Mouse (Mus musculus): Measurements from ENCODE around the gene Galntl5.
A peak's percentile ranks its signal among the peaks of the same experiment; 100 is the strongest.
"Not testable (repeated sequence)": the region's sequence is repeated elsewhere in the genome, so short reads cannot be mapped to it uniquely, and the experiment has no call there.

Gene Galntl5

GRCm38 (mm10) chr5:25181004-25181531 is at the start of gene Galntl5:
TSS of gene Galntl5 (plus strand) at chr5:25181460.
- no peak for DNase-seq

GRCm38 (mm10) chr5:25146705-25147104 is 34.6 kb upstream of the Galntl5 start:
- no peak for DNase-seq

GRCm38 (mm10) chr5:25149331-25149965 is 31.8 kb upstream of the Galntl5 start:
- DNase-seq = no peak

- DNase-seq = no peak
Observed at GRCm38 (mm10) chr5:25153491-25153890, 27.8 kb upstream of the Galntl5 start.

- DNase-seq = no peak
Observed at GRCm38 (mm10) chr5:25153996-25154395, 27.3 kb upstream of the Galntl5 start.

GRCm38 (mm10) chr5:25154823-25155222 is 26.4 kb upstream of the Galntl5 start:
- no peak for DNase-seq

- DNase-seq = no peak
Observed at GRCm38 (mm10) chr5:25155351-25155750, 25.9 kb upstream of the Galntl5 start.

GRCm38 (mm10) chr5:25157136-25157535 is 24.1 kb upstream of the Galntl5 start:
- no peak for DNase-seq

GRCm38 (mm10) chr5:25160515-25160914 is 20.7 kb upstream of the Galntl5 start:
- DNase-seq = peak; percentile 11

- no peak for DNase-seq
Observed at GRCm38 (mm10) chr5:25162981-25163380, 18.3 kb upstream of the Galntl5 start.

GRCm38 (mm10) chr5:25163938-25164337 is 17.3 kb upstream of the Galntl5 start:
- no peak for DNase-seq

- DNase-seq = no peak
Observed at GRCm38 (mm10) chr5:25164341-25164740, 16.9 kb upstream of the Galntl5 start.

GRCm38 (mm10) chr5:25165102-25165788 is 16.0 kb upstream of the Galntl5 start:
- DNase-seq = no peak

GRCm38 (mm10) chr5:25165789-25166135 is 15.5 kb upstream of the Galntl5 start:
- no peak for DNase-seq

GRCm38 (mm10) chr5:25166665-25167064 is 14.6 kb upstream of the Galntl5 start:
- no peak for DNase-seq

GRCm38 (mm10) chr5:25177937-25178336 is 3.3 kb upstream of the Galntl5 start:
- not testable (repeated sequence) for DNase-seq

- DNase-seq = not testable (repeated sequence)
Observed at GRCm38 (mm10) chr5:25178543-25178942, 2.7 kb upstream of the Galntl5 start.

GRCm38 (mm10) chr5:25179284-25179683 is 2.0 kb upstream of the Galntl5 start:
- no peak for DNase-seq

GRCm38 (mm10) chr5:25179936-25180488 is 1.2 kb upstream of the Galntl5 start:
- DNase-seq = no peak

- no peak for DNase-seq
Observed at GRCm38 (mm10) chr5:25183595-25183994, 2.3 kb downstream of the Galntl5 start.

- no peak for DNase-seq
Observed at GRCm38 (mm10) chr5:25184594-25184993, 3.3 kb downstream of the Galntl5 start.

GRCm38 (mm10) chr5:25187727-25188126 is 6.5 kb downstream of the Galntl5 start:
- DNase-seq = peak; percentile 32

GRCm38 (mm10) chr5:25188802-25189201 is 7.5 kb downstream of the Galntl5 start:
- no peak for DNase-seq

- no peak for DNase-seq
Observed at GRCm38 (mm10) chr5:25190521-25190920, 9.3 kb downstream of the Galntl5 start.

Data from retina, postnatal 1 day (tissue).